Mouse (Mus musculus): ENCODE measurements around the gene Plp1.

Gene Plp1

DNA sequence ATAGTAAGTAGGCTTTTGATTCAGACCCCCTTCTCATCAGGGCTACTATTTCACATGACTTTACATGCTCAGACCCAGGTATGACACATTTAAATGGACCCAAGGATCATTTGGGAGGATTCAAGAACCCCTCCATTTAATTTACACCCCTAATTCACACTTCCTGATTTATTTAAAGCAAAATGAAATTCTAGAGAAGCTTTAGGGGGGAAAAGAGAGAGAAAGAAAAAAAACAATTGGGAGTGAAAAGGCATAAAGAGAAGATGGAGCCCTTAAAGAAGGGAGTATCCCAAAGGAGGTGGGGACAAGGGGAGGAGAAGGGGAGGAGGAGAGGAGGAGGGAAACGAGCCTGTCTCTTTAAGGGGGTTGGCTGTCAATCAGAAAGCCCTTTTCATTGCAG lies at the start of gene Plp1:
TSS of gene Plp1 (plus strand) at position 301 of the 400 bp plus-strand sequence.
- no peak for DNase-seq

DNA sequence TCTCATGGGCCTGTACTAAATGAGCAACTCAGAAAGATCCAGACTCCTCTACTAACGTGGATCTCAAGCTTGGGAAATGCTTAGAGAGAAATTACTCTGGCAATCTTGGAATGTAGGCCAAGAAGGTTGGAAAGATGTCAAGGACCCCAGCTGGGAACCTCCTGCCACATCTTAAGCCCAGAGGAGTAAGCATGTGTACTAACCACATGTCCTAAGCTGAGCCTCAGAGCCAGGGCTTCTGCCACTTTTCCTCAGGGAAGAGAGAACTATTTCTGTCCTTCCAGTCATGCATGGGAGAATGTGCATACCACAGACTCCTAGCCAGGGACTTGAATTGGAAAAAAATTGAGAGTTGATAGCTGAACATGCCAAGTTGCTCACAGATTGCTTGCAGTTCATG lies 49.4 kb upstream of the Plp1 start:
- DNase-seq, result peak; percentile 39

DNA sequence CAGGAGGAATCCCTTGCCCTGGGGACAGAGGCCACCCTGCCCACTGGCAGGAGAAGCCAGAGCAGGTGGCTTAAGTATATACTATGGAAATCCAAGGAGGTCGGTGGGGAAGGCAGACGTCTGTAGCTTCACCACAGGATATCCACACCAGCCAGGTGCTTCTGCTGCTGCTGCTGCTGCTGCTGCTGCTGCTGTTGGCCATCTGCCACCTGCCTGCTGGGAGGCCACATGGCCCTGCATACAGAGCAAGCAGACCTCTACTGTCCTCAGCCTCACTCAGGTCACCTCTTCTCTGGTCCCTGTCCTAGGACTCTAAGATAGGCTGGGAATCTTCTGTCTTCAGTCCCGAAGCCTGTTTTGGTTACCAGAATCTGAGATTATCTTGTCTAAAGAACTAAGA lies 44.4 kb upstream of the Plp1 start:
- no peak for DNase-seq

DNA sequence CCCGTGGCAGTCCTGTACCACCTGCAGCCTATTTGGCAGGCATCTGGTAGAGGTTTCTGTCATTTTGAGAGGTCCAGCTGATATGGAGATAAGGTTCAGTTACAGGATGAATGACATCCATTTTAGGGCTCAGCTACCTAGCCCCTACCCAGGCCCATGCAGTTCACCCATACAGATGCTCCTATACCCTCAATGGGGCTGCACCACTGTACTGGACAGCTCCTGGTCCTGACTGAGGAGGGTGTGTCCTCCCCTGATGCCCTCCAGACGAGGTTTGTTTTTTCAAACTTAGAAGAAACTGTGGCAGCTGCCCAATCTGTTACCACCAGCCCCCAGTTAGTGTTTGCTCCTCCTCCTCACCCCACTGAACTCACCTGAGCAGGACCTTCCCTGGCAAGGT lies 43.2 kb upstream of the Plp1 start:
- DNase-seq, result no peak

DNA sequence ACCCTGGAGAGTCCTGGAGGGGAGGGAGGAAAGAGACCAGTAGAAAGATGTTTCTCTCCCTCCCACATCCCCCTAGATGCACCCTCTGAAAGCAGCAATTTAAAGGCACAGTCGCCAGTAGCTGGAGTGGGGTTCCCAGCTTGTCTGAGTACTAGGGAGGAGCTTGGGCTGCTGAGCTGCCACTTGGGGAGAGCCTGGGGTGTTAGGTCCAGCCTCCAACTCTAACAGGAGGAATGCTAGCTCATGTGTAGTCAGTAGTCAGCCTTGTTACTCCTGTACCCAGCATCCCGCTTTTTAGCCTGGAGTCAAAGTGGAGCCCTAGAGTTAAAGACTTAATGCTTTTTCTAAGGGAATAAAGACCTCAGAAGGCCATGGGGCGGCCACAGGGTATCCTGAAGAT lies 42.4 kb upstream of the Plp1 start, which contains the start of gene Glra4:
TSS of gene Glra4 (minus strand) at position 101 of the 400 bp plus-strand sequence.
- DNase-seq, result no peak

DNA sequence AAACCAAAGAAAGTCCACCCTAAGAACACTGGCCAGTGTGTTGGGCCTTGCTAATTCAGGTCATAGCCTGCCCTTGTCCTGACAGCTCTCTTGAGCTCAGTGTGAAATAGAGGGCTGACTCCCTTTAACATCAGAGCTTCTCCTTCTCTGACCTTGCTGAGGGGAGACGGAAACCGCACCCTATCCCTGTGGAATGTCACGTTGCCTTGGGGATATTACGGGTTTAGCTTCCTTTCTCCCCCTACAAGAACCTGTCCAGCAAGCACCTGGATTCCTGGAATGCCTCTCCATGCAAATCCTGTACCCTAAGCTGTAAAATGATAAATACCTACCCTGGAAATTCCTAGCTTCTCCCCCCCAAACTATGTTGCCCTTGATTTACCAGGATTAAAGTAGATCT lies 33.0 kb upstream of the Plp1 start:
- peak; percentile 1 for DNase-seq

DNA sequence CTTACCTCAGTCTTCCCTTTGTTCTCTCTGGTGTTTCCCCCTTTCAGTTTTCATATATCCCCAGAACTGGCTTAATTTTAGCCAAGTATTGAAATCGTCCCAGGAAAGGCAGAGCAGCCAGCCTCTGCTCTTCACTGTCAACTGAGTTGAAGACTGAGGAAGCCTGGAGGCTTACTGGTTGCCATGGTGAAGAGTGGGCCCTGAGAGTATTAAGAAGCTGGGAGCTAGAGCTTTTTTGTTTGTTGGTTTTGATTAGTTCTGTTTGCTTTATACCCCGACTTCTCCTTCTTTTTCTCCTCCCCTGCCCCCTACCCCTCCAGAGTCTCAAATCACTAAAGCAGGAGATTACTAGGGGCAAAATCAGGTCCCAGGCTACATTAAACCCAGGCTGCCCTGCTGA lies 25.2 kb upstream of the Plp1 start:
- DNase-seq, result no peak

DNA sequence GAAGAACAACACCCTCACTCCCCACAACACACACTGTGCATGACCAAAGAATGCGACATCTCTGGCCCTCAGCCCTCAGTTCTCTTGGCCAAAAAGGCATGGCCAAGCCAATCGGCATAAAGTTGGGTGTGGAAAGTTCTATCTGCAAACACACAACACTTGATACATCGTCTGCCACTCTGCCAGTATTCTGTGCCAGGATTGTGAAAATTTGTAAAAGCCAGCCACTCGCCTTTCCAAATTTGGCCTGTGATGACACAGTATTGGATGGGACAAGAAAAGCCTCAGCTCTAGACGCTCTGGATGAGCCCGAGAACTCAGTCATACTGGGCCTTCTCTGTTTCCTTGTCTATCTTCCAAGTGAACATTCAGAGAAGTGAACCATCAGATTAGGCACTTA lies 2.7 kb upstream of the Plp1 start:
- DNase-seq, result peak; percentile 51

DNA sequence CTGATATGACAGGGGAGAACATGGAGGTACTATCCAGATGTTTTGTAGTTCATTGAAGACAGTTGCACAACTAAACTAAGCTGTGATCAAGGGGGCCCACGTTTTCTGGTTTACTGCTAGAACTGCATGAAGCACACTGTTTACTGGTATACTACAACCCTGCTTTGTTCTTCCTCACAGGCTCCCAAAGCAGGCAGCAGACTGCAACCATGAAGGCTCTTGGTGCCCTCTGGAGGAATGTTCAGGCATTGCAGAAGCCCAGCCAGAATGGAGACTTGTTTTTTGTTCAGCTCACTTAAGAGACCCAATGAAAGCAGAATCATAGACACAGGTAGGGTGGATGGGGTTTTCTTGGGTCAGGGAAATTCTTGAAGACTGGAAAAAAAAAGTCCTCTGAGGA lies 2.2 kb upstream of the Plp1 start:
- DNase-seq, result peak; percentile 80

DNA sequence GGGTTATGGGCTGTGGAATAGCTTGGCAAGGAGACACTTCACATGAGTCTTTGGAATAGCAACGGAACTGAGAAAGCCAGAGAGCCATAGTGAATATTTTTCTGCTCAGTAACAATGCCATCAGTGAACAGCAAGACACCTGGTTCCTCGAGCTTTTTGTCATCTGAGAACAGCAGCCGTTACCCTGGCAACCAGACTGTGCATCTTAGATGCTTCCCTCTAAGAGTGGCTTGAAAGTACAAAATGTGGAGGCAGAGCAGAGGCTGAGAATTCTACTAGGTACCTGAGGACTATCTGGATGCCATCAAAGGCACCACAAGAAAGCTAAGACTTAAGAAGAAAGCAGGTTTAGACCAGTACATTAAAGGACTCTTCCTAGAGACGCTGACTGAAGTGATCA lies 2.5 kb downstream of the Plp1 start:
- no peak for DNase-seq

DNA sequence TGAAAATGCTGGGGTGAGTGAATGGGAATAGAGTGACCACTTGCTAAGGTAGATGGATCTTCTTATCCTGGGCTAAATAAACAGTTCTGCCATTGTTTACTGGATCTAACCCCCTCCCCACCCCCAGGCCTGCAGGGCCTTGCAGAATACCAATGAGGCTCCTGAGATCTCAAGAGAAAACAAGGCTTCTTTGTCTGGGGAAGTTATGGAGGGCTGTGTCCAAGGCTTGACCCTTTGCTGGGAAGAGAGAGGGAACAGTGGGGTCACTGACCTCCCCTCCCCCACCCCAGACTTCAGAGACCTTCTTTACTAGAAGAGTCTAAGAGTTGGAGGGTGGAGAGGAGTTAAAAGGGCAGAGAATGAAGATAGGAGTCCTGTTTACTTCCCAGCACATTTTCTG lies 6.1 kb downstream of the Plp1 start:
- no peak for DNase-seq

DNA sequence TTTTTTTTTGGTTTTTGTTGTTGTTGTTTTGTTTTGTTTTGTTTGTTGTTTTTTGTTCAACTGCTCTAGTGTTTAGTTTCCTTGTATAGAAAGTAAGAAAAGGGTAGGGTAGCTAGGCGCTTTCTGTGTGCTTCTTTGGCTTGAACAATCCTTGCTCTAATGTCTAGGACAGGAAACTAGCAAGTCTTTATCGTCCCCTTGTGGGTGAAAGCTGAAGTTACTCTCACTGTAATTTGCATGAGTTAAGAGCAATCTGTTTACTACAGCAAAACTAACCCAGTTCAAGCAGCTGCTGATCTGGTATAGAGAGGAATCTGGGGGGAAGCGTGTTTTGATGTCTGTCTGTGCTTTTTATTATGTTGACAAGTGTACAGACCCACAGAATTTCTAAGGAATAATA lies 27.8 kb downstream of the Plp1 start:
- DNase-seq, result no peak

DNA sequence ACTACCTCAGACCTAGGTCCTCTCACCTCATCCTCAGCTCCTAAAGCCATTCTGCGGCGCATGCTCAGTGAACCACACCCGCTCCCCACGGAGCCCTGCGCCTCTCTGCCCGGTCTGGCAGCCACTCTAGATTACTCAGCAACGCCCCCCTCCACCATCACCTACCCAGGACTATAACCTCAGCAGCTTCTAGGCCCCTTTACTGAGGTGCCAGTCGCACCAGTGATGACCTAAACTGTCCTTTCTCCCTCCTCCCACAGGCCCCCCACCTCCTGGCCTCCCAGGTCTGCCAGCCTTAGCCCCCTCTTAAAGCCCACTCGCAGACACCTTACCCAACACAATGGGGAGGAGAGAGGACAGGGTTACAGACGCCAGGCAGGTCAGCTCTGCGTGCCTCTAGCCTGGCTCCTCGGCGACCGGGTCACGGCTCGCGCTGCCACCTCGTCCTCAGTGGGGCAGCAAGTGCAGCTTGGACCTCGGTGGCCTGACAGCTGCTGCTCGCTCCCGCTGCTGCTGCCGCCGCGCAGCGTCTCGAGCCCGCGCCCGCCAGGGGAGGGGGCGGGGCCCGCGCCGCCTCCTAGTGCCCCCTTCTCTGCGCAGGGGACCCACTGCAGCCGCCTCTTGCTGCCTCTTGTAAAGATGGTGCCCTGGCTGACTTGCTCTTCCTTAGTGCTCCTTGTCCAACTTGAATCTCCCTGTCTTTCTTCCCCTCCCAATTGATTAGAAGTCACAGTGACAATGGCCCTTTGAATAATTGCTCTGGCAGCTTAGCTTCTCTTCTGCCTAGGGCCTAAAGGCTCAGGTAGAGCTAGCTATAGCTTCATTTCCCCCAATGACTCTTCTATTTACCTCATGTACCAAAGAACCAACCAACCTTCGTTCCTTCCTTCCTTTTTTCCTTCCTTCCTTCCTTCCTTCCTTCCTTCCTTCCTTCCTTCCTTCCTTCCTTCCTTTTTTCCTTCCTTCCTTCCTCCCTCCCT lies 45.9 kb downstream of the Plp1 start, which contains the start of gene Rab9b:
TSS of gene Rab9b (minus strand) at position 695 of the 980 bp plus-strand sequence.
- peak; percentile 2 for DNase-seq

Data from lung, postnatal 10 days (tissue).